In the genomic region with DNA sequence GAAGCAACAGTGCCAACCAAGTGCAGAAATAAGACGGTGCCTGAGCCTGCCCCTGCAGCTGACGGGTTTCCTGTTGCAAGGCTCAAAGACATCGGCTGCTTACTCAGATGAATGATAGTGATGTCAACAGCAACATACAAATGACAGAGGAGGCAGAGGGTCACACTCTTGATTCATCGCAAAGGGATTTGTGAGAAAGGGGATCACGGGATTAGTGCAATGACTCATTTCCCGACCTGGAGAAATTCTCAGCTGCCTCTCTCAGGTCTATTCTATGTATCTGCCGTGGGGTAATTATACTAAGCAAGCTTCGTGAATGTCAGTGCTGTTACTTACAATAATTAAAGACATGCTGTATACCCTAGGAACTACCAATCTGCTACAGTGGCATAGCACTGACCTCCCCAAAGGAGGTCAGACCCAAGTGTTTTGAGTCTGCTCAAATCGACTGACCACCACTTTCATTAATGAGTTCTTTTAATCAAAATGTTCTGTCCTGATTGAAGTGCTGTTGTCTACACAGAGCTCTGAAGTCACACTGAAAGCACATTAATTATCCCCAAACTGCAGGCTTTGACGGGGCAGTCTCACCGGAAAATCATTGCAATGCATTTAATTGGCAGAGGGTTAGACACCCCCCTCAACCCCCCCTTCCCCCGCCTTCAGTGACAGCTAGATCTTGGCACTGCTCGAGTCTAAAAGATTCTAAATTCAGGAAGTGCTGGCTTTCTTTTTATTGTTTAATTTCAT, we compare ENCODE assay signal across 8 mouse cellular contexts.
DNase-seq lines count a peak whose midpoint lies in the region; ATAC-seq lines count a peak whose summit lies in the region.

No protein-coding gene starts in this region.

- H3K36me3 ChIP-seq in limb, embryonic 13.5 days, result no peaks in the 10 kb centered on the region
- H3K36me3 ChIP-seq in splenic B cell, adult 2 months (ENCODE audit: control insufficient read depth, insufficient read depth, low read length, poor library complexity, severe bottlenecking), result no peaks in the 10 kb centered on the region

- 0 out of 2 replicates have a peak overlapping the region, but pooled peaks have one; percentile 7 for H3K4me2 ChIP-seq in limb, embryonic 13.5 days (replicated peaks)

- H3K9ac ChIP-seq in limb, embryonic 13.5 days, result no peak overlapping the region

- H3K27me3 ChIP-seq in limb, embryonic 13.5 days, result no peaks in the 10 kb centered on the region
- no peaks in the 10 kb centered on the region for H3K27me3 ChIP-seq in splenic B cell, adult 2 months (ENCODE audit: control insufficient read depth, insufficient read depth, low read length, poor library complexity, severe bottlenecking)

- WGBS in limb, embryonic 13.5 days, result 8% methylated on average over 13 of the region's 13 CpGs

- peaks cover 5% of the 10 kb centered on the region; the same call in 1 of the 2 replicates for H3K4me1 ChIP-seq in limb, embryonic 13.5 days

- H3K9me3 ChIP-seq in limb, embryonic 13.5 days, result no peaks in the 10 kb centered on the region

- DNase-seq in adrenal gland, adult 2 months, result peak; percentile 52
- no peak for DNase-seq in adrenal gland, postnatal 25 days
- peak; percentile 30 to 37 for DNase-seq in right cerebral cortex, adult 2 months (ENCODE audit: low spot score in 2 of 2)
- no peak for DNase-seq in right cerebral cortex, postnatal 10 days (ENCODE audit: low spot score in 2 of 2)
- DNase-seq in splenic B cell, adult 2 months (ENCODE audit: low read depth, low spot score), result peak; percentile 7
- no peak for DNase-seq in left cerebral cortex, adult 18-20 months (ENCODE audit: low spot score in 2 of 2)
- no peak for DNase-seq in spleen, postnatal 10 days (ENCODE audit: low spot score in 2 of 2)

- ATAC-seq in limb, embryonic 13.5 days (ENCODE audit: low FRiP score, low read depth), result peak; percentile 51

- H3K27ac ChIP-seq in limb, embryonic 13.5 days, result no peak overlapping the region

- H3K4me3 ChIP-seq in limb, embryonic 13.5 days, result no peak overlapping the region

Comparison
In these comparisons a context has a peak if more than half of its experiments do, and no peak if none do; other contexts are left out.
1. DNase-seq: peak in adrenal gland, adult 2 months (single experiment), right cerebral cortex, adult 2 months (2 of 2) and splenic B cell, adult 2 months (single experiment); none in adrenal gland, postnatal 25 days (single experiment), right cerebral cortex, postnatal 10 days (0 of 2), left cerebral cortex, adult 18-20 months (0 of 2) and spleen, postnatal 10 days (0 of 2).